Mouse (Mus musculus): ENCODE results near the gene Mfrp.
"Not testable (repeated sequence)": the region's sequence is repeated elsewhere in the genome, so short reads cannot be mapped to it uniquely, and the experiment has no call there.

Gene Mfrp

DNA sequence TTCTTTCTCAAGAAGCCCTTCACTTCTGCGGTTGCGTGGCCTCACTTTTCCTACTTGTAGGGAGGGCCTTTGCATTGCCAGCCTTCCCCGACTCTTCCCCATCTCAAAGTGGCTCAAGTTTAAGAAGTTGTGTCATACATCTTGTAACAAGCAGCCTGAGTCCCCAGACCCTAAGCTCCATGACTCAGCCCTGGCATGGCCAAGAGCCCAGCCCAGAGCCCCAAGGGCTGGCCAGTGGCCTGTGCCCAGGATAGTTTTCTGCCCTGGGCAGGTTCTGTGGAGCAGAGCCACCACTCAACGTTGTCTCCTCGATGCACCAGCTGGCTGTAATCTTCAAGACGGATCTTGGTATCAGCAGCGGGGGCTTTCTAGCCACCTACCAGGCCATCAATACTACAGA lies 3.4 kb downstream of the Mfrp start:
- no peak for DNase-seq (ENCODE audit: low spot score in 2 of 2)

DNA sequence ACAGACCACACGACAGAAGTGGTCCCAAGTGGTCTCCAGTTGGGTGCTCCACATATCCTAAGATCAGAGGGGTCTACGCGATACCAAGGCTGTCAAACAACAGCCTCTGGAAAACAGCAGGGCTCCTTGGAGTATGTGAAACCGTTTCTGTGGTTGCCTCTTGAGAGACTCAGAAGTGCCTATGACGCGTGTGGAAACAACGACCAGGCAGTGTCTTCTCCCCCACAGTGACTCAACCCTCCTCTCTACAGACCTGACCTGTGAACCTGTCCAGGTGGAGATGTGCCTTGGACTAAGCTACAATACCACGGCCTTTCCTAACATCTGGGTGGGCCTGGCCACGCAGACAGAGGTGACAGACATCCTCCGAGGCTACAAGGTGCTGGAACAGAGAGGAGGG lies 4.3 kb downstream of the Mfrp start:
- DNase-seq (ENCODE audit: low spot score in 2 of 2): no peak

DNA sequence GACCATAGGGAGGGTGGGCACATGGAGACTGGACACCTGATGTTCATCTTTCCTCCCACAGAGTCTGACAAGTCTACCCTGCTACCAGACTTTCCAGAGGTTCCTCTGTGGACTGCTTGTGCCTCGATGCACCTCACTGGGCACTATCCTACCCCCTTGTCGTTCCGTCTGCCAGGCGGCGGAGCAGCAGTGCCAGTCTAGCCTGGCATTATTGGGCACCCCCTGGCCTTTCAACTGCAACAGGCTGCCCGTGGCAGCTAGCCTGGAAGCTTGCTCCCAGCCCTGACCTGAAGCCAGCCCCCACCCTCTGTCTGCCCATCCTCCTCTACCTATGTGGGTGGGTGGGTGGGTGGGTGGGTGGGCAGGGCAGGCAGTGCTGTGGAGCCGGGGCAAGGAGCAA lies 4.7 kb downstream of the Mfrp start:
- no peak for DNase-seq (ENCODE audit: low spot score in 2 of 2)

DNA sequence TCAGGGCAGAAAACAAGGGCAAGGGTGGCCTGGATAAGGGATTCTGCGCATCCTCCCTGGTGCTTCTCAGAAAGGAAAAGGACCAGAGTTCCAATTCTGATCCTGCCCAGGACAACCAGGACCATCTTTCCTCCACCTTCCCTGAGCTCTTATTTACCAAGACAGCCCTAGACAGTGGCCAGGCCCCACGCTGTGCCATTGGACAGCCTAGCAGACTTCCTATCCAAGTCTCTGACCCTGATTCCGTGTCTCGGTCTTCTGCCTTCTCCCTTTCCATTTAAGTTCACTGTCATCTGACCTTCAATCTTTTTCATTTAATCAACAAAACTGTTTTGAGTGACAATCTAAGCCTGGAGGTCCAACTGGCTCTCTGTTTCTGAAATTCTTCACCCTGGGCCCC lies 5.1 kb downstream of the Mfrp start:
- no peak for DNase-seq (ENCODE audit: low spot score in 2 of 2)

DNA sequence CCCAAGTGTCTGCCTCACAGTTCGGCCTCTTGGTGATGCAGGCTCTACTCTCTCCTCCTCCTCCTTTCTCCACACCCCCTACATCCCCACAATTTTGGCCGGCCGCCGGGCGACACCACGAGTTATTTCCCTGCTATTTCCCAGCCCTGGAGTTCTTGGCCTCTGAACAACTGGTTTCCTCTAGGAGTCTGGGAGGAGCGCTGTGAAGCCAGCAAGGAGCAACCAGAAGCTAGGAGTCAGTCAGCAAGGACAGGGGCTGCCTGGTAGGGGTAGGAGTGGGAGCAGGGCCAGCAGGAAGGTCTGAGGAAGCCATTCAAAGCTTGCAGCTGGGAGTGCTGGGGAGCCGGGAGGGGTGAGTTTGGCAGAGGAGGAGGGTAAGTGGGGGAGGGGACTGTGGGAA lies 5.6 kb downstream of the Mfrp start, which contains the start of gene C1qtnf5:
TSS of gene C1qtnf5 (plus strand) at position 136 of the 400 bp plus-strand sequence.
- peak in 1 of 2 experiments; percentile 31 for DNase-seq (ENCODE audit: low spot score in 2 of 2)

DNA sequence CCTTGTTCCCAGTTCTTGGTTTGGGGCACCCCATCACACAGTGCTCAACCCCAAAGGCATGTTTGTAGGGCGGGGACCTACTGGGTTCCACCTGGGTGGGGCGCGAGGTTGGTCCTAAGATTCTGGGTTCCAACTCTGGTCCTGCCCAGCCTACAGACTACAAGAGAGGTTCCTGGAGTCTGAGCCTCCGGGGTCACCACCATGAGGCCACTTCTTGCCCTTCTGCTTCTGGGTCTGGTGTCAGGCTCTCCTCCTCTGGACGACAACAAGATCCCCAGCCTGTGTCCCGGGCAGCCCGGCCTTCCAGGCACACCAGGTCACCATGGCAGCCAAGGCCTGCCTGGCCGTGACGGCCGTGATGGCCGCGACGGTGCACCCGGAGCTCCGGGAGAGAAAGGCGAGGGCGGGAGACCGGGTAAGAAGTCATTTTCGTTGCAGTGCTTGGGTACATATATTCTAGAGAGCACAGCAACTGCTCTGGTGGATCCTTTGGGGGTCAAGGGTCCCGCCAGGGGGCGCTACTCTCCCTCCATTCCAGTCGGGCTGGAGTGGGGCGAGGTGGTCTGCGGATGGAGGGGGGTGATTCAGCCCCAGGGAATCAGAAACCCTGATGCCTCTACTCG lies 6.1 kb downstream of the Mfrp start:
- no peak for DNase-seq (ENCODE audit: low spot score in 2 of 2)

DNA sequence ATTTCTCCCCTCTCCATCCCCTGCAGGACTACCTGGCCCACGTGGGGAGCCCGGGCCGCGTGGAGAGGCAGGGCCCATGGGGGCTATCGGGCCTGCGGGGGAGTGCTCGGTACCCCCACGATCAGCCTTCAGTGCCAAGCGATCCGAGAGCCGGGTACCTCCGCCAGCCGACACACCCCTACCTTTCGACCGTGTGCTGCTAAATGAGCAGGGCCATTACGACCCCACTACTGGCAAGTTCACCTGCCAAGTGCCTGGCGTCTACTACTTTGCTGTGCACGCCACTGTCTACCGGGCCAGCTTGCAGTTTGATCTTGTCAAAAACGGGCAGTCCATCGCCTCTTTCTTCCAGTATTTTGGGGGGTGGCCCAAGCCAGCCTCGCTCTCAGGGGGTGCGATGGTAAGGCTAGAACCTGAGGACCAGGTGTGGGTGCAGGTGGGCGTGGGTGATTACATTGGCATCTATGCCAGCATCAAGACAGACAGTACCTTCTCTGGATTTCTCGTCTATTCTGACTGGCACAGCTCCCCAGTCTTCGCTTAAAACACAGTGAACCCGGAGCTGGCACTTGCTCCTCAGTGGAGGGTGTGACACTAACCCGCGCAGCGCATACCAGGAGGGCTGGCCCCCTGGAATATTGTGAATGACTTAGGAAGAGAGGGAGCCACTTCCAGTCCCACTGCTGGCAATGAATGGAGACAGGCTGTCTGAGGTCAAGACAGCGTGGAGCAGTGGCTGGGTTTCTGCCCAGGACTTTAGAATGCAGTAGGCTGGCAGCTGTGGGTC lies 6.9 kb downstream of the Mfrp start:
- DNase-seq (ENCODE audit: low spot score in 2 of 2): no peak

DNA sequence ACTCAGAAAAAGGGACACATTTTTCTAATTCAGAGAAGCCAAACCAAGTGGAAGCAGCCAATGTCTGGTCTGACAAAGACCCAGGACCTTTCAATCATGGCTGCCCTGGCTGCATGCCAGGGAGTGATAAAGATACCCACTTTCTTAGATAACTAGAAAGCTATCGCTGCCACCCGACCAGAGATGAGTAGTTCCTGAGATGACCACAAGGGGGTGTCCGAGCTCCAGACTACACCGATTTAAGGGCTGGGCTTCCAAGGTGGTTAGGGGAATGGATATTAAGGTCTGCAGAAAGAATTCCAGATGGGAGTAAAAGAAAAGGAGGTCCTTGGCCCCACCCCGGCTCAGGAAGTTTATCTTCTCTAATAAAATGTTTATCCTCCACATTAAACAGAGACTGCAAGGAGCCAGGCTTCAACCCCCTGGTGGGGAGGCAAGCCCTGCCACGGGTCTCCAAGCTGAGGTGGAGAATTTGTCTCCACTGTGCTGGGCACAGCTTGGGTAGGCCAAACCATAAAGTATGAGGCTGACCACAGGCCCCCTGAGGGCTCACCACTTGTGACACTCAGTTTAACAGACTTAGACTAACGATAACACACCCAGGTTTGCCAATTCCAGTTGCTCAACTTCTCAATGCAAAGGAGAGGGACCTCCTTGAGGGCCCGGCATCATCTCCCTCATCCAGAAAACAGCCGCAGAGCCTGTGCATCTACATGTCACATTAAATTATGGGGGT lies 8.0 kb downstream of the Mfrp start:
- peak; percentile 47 to 59 for DNase-seq (ENCODE audit: low spot score in 2 of 2)

DNA sequence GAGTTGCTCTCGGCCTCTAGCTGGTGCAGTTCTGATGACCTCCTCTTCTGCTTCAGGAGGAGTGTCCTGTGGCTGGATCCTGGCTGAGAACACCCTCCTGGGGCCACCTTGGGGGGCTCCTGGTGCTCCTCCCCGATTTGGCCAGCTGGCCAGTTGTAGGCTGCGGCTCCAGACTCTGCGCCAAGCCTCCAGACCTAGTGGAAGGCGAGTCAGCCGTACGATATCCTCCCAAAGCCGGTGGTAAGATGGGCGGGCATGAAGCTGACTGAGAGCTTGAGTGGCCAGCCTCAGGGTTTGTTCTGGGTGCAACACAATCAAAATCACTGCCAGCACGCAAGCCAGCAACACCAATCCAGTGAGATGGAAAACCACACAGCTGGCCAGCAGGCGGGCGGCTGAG lies 10.4 kb downstream of the Mfrp start:
- DNase-seq (ENCODE audit: low spot score in 2 of 2): not testable (repeated sequence)

DNA sequence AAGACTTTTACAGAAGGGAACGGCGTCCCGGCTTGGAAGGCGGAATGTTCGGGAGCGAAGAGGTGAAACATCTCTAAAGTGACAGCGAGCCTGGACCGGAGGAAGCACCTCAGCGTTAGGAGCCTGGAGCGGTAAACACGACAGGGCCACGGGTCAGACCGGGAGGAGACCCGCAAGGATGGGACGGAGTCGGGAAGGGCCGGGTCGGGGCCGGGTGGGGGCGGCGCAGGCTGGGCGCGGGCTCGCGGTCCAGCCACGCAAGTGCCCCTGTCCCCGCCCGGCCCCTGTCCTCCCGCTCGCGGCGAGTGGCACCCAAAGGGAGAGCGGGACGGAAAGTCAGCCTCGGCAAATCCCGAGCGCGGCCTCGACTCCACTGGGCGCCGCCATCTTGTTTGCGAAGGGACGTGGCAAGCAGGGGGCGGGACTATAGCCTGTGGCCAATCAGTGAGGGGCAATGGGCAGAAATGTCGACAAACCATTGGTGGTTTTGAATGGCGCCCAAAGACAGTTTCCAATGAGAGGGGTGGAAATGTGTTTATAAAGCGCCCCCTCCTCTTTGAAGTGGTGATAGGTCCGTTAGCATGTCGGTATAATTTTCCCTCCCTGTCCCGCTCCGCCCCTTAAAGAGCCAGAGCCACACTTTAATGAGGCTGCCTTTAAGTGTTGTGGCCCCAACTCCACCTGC lies 11.7 kb downstream of the Mfrp start, which contains the start of the genes Gm49380 and Rnf26:
TSS of gene Gm49380 (minus strand) at position 396 of the 685 bp plus-strand sequence.
TSS of gene Rnf26 (minus strand) at position 413 of the 685 bp plus-strand sequence.
- DNase-seq (ENCODE audit: low spot score in 2 of 2): peak; percentile 95 to 96

DNA sequence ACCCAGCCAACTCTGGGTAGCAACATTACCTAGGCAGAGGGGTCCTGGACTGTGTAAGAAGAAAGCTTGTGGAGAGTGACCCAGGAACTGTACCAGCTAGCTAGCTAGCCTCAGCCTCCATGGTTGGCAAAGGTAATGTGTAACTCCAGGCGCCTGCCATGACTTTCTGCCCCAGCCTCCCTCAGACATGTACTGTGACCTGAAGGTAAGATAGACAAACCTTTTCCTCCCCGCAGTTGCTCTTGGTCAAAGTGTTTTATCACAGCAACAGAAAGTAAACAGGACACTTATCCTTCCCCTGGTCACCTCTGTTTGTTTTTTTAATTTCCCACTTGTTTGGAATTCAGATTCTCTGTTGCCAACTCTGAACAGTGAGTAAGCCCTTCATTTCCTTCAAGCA lies 12.9 kb downstream of the Mfrp start:
- no peak for DNase-seq (ENCODE audit: low spot score in 2 of 2)

DNA sequence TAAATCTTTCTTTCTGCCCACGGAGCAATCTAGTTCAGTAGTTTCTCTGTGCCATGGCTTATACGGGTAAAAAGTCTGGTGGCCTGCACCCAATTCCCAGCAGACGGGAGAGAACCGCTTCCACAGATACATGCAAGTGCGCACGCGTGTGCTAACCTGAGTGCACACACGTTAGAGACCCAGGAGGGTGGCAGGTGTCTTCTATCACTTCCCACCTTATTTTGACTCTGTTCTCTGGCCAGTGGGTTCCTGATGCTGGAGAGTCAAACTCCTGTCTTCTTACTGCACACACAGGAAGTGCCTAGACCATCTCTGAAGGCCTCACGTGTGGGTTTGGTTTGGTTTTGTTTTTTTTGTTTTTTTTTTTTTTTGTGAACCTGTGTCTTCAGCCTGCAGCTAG lies 14.1 kb downstream of the Mfrp start:
- no peak for DNase-seq (ENCODE audit: low spot score in 2 of 2)

DNA sequence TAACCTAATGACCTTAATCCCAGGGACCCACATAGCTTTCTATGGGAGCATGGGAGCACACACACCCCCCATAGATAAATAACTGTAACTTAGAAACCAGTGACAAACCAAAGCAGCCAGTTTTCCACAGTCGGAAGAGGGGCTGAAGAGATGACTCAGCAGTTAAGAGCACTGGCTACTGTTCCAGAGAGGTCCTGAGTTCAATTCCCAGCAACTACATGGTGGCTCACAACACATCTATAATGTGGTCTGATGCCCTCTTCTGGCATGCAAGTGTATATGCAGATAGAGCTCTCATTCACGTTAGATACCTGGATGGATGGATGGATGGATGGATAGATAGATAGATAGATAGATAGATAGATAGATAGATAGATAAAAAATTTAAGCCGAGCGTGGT lies 14.7 kb downstream of the Mfrp start:
- DNase-seq (ENCODE audit: low spot score in 2 of 2): no peak

DNA sequence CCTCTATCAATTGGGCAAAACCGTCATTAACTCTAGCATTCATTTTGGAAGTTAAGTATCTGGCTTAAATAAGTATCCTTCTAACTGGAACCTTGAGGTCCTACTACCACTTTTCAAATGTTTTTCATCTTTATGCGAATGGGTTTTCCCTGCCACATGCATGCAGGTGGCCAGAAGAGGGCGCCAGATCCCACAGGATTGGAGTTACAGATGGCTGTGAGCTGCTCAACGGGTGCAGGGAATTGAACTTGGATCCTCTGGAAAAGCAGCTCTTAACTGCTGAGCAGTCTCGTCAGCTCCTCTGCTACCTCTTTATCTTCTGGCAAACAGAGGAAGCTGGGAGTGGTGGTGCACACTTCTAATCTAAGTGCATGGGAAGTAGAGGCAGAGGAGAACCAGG lies 17.5 kb downstream of the Mfrp start:
- no peak for DNase-seq (ENCODE audit: low spot score in 2 of 2)

DNA sequence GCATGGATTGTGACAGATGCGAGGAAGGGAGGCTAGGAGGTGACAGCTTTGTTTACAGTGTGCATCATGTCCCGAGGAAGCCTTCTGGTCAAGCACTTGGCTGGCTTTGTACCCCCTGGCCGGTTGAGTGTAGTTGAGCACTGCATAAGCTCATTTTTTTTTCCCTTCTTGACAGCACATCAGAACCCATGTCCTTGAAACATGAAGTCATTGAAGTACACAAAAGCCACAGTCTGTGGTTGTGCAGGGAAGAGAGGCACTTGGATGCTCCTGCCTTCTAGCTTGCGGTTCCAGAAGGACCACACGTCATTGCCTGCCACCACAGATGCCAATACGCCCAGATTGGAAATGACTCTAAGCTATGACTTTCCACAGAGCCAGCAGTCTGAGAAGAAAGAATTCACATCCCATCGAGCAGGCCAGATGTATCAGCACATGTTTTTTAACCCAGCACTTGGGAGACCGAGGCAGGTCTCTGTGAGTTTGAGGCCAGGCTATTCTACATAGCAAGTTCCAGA lies 18.5 kb downstream of the Mfrp start:
- no peak for DNase-seq (ENCODE audit: low spot score in 2 of 2)

DNA sequence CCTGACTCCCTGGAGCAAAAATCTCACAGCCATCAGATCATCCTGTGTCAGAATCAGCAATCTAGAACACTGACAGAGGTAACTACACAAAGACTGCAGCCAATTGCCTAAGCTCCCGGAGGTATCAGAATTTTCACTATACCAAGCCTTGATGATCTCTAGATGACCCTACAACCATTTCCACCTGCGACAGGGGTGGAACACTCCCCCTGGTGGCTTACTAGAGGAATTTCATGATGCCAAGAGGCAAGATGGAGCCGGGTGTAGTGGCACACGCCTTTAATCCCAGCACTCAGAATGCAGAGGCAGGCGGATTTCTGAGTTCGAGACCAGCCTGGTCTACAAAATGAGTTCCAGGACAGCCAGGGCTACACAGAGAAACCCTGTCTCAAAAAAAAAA lies 22.8 kb downstream of the Mfrp start:
- no peak for DNase-seq (ENCODE audit: low spot score in 2 of 2)

DNA sequence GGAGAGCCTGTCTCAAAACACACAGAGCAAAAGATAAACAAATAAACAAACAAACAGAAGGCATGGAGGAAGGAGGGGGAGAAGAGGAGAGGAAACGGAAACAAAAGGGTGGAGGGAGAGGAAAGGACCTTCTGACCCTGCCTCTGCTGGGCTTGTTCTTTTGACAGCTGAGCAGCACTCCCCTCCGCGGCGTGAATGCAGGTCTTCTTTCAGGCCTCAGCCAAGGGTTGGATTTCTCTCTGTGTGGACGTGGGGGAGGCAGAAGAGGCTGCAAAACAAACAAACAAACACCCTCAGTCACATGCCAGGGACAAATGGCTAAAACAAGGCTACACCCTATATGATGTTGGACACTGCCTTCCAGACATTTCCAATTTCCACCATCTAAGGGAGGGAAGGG lies 23.5 kb downstream of the Mfrp start:
- no peak for DNase-seq (ENCODE audit: low spot score in 2 of 2)

DNA sequence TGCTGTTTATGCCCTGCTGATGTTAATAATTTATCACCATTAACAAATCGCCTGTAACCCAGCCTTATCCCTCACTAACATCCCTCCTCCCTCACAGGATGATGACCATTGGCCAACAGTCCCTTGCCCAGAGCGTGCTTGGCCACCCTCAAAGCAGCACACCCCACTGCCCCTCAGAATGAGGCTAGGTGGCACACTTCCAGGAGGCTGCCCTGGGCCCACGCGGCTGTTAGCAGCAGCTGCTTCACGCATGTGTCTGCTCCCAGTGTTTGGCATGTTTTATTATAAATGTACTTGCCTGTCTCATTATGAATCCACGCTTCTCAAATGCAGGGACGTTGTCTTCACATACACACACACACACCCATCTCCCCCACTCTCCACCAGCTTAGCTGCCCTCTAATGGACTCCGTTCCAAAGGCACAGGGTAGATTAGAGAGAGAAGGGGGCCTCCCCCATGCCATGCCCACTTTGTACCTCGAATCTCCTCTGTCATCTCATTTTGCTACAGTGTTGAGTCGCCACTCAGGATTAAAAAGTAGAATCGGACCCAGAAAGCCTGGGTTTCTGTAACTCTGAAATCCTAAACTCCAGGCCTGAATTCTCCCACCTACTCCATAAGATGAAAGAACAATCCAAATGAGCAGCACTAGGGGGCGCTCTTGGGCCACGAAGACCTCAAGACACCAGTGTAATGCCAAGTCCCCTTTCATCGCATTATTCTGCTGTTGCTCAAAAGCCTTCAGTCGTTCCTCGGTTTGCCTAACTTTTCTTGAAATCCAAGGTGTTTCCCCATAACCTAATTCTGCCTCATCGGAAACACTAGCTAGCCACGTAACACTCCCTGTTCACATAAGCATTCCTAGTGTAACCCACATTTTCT lies 24.3 kb downstream of the Mfrp start:
- DNase-seq (ENCODE audit: low spot score in 2 of 2): peak; percentile 71 to 82

DNA sequence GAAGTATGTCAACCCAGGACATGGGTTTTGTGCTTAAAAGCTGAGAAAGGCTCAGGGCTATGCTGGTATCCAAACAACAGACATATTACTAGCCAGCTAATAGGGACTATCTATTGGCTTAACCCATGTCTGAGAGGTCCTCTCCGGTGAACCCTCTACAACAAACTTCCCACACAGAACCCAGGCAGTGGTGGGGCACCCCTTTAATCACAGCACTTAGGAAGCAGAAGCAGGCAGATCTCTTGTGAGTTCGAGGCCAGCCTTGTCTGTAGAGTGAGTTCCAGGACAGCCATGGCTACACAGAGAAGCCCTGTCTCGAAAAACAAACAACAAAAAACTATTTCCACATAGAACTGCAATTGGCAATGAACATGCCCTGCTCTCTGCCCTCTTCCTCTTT lies 25.2 kb downstream of the Mfrp start:
- DNase-seq (ENCODE audit: low spot score in 2 of 2): no peak

DNA sequence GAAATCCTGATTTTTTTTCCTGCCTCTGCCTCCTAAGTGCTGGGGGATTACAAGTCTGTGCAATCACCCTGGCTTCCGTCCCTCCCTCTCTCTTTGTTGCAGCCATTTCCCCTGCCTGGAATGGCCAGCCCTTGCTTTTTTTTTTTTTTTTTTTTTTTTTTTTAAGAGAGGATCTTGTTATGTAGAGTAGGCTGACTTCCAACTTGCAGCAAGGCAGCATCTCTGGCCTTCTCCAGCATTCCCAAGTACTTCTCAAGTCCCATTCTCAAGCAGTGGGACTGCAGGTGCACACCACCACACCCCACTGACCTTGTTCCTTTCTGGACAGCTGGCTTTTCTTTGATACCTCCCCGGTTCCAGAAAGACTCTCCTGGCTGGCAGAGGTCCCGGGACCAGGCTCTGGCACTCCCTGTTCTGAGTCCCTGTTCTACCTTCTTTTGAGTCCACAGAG lies 25.8 kb downstream of the Mfrp start:
- no peak for DNase-seq (ENCODE audit: low spot score in 2 of 2)

DNA sequence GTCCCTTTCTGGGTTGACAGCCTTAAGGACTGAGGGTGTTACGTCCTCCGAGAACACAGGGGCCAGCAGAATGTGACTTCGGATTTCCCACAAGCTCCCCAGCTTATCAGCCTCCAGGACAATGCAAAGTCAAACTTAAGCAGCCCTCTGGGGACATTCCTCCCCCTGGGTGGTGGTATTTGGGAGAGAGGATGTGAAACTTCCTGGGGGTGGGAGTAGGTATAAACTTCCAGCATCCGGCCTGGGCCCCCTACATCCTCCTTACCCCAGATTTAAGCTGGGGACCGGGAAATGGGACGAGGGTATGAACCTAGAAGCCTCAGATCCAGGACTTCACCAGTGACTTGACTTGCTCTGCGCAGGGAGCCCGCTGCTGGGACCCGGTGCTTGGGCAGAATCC lies 28.1 kb downstream of the Mfrp start:
- no peak for DNase-seq (ENCODE audit: low spot score in 2 of 2)
